Mouse (Mus musculus) liver, embryonic 13.5 days (tissue): ENCODE results near the gene Mutyh. TPM values are rescaled to one million over a fixed set of nuclear protein-coding genes. Genes with fewer than 3 reads are reported as not detected.
A peak's percentile ranks its signal among the peaks of the same experiment; 100 is the strongest.
"Not testable (repeated sequence)": the region's sequence is repeated elsewhere in the genome, so short reads cannot be mapped to it uniquely, and the experiment has no call there.

Source experiments
- ATAC-seq: fragments of 200-750 bp; cut with Nextera tagmentation; 2 replicates; pipeline ENCODE4 v1.8.0; 2017; ENCODE audit warnings: low read depth, mild to moderate bottlenecking, moderate number of reproducible peaks, moderate library complexity
- DNase-seq: peaks from one replicate; pipeline ENCODE4 v3.0.0; 2022
- H3K27ac ChIP-seq: fragments of 300-500 bp; sonication (generic); 2 replicates; pipeline ENCODE4 v1.5.1; 2015; ENCODE audit warnings: moderate library complexity, mild to moderate bottlenecking, inconsistent platforms
- H3K27me3 ChIP-seq: fragments of 300-500 bp; sonication (generic); 2 replicates; pipeline ENCODE4 v1.6.1; 2015; ENCODE audit warnings: mild to moderate bottlenecking, inconsistent platforms
- H3K36me3 ChIP-seq: fragments of 300-500 bp; sonication (generic); 2 replicates; pipeline ENCODE4 v1.6.1; 2015; ENCODE audit warnings: mild to moderate bottlenecking, inconsistent platforms
- H3K4me1 ChIP-seq: fragments of 300-500 bp; sonication (generic); replicated peaks from 2 replicates; pipeline ENCODE4 v1.6.1; 2015; ENCODE audit warnings: inconsistent platforms
- H3K4me2 ChIP-seq: fragments of 300-500 bp; sonication (generic); 2 replicates; pipeline ENCODE4 v1.6.1; 2015; ENCODE audit warnings: inconsistent platforms, mild to moderate bottlenecking, moderate library complexity
- H3K4me3 ChIP-seq: fragments of 300-500 bp; sonication (generic); replicated peaks from 2 replicates; pipeline ENCODE4 v1.5.1; 2015; ENCODE audit warnings: mild to moderate bottlenecking, inconsistent platforms
- H3K9ac ChIP-seq: fragments of 300-500 bp; sonication (generic); 2 replicates; pipeline ENCODE4 v1.6.1; 2015; ENCODE audit warnings: mild to moderate bottlenecking, inconsistent platforms
- H3K9me3 ChIP-seq: fragments of 300-500 bp; sonication (generic); replicated peaks from 2 replicates; pipeline ENCODE4 v1.6.1; 2016; ENCODE audit warnings: inconsistent platforms
- WGBS: fragments of 180-500 bp; shearing (Covaris S2); methylation state at CpG from one replicate; pipeline ENCODE4 v1.1.7; 2015; ENCODE audit not compliant: insufficient replicate concordance; 5-methylcytosine and 5-hydroxymethylcytosine counted together
- polyA plus RNA-seq: library from polyadenylated mRNA; unstranded; fragments of >200 nt; fragmentation: Nextera tagmentation; extraction: Ambion mirVana; gene quantifications from 2 replicates; pipeline ENCODE4 v1.2.1, GENCODE M21; 2015

The Mutyh gene
- polyA plus RNA-seq, 1 experiment from 2014 or later, result 3.9 TPM

DNA sequence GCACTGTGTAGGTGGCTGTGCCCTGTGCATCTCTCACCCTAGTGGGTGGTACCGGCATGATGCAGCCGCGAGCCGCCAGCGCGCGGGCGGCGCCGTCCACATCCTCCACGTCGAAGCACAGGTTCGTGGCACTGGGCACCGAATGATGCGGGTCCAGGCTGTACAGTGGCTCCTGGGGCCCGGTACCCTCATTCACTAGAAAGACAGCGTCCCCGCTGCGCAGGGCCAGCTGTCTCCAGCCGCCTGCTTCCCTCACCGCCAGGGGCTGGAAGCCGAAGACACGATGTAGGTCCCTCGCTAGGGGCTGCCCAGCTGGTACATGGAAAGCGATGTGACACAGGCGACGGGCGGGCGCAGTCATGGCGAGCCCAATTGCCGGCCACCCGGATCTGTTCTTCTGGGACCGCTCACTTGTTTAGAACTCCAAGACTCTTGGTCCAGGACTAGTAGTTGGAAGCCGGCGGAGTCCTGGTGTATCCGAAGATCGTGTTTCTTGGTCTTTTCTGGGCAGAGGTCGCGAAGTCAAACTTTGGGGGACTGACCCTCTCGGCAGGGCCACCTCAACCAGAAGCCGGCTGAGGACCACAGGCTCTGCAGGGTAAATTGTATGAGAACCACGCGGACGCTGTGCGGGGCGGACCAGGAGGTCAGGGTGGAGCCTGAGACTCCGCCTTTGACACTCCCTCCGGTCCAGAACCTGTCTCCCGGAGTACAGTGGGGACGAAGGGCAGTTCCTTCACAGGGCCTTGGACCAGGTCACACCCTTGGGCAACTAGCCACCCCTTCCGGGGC, 13.6 kb downstream of the Mutyh start:
- Histone ChIP-seq H3K4me3 (peak overlapping the region; percentile 63), H3K9ac (peak overlapping the region; percentile 67), H3K36me3 (peaks cover 10% of the 10 kb centered on the region; the same call in 1 of the 2 replicates), H3K4me1 (peaks cover 48% of the 10 kb centered on the region), H3K4me2 (peak overlapping the region; percentile 83), H3K27ac (no peak overlapping the region), H3K9me3 (no peaks in the 10 kb centered on the region), H3K27me3 (peaks cover 27% of the 10 kb centered on the region)
- DNase-seq (peak; percentile 62), ATAC-seq (peak; percentile 80)
- WGBS, result under 1% methylated on average over 51 of the region's 51 CpGs

- Histone ChIP-seq H3K4me1 (peaks cover 48% of the 10 kb centered on the region), H3K4me3 (peak within 1 kb of the TSS; percentile 63), H3K9ac (peak within 1 kb of the TSS; percentile 67), H3K27ac (no peak within 1 kb of the TSS), H3K9me3 (no peaks in the 10 kb centered on the region), H3K36me3 (peaks cover 10% of the 10 kb centered on the region; the same call in 1 of the 2 replicates), H3K27me3 (peaks cover 27% of the 10 kb centered on the region), H3K4me2 (peak within 1 kb of the TSS; percentile 83)
- DNase-seq (no peak), ATAC-seq (no peak)
- 11% methylated on average over 9 of the region's 9 CpGs for WGBS
These were observed 14.1 kb downstream of the Mutyh start, which contains the start of gene Hpdl for GRCm38 (mm10) chr4:116821694-116822016. Hpdl (minus strand) TSS chr4:116821707.

DNA sequence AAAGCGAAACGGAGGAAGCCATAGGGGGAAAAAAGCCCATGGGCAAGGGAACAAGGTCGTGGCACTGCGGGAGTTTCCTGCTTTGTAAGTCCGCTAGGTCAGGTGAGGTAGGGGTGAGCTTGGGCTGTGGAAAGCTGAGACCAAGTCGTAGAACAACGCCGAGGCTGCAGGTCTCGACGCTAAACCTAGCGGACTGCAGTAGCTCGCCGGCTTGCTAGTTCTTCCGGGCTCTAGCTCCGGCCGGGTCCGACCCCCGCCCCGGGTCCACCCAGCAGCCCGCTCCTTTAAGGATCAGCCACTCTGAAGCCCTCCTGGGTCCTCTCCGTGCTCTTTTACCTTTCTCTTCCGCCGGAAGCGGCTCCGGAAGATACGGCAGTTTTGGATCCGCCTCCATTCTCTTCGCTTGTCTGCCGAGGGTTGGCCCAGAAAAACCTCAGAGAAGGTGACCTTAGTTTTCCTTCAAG, 17.1 kb downstream of the Mutyh start:
- peak overlapping the region; percentile 83 for H3K9ac ChIP-seq
- H3K4me3 ChIP-seq, result peak overlapping the region; percentile 72
- H3K27ac ChIP-seq, result peak overlapping the region; percentile 44
- H3K4me2 ChIP-seq, result peak overlapping the region; percentile 80
- H3K9me3 ChIP-seq, result no peaks in the 10 kb centered on the region
- H3K27me3 ChIP-seq, result peaks cover 17% of the 10 kb centered on the region
- under 1% methylated on average over 29 of the region's 29 CpGs for WGBS
- H3K36me3 ChIP-seq, result no peaks in the 10 kb centered on the region
- DNase-seq (peak; percentile 41), ATAC-seq (peak; percentile 50)
- H3K4me1 ChIP-seq, result peaks cover 48% of the 10 kb centered on the region

GRCm38 (mm10) chr4:116827819-116828218, 20.3 kb downstream of the Mutyh start:
- DNase-seq, result peak; percentile 24

DNA sequence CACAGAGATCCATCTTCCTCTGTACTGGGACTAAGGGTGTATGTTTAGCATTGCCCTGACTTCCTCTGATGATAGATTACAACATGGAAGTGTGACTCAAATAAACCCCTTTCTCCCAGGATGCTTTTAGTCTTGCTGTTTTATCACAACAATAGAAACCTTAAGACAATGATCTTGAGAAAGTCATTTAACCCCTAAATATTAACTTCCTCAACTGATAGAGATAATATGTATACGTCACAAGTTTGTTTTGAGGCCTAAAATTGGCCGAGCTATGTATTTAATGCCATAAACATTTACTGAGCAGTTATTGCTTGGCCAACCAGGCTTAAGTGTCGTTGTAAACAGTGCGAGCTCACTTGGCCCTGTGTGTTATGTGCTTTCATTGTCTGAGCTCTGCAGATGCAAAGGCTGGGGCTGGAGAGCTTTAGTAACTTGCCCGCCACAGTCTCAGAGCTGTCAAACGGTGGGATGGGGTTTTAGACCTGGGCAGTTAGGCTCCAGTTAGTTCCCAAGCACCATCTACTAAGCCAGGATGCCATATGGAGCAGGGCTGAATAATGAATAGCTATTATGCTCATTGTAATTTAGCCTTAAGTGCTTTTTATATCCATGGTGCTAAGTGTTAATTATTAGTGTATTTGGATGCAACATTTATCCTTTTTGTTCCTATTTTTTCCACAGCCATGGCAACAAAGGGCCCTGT, 22.0 kb downstream of the Mutyh start:
- DNase-seq (no peak), ATAC-seq (no peak)
- 60% methylated on average over 6 of the region's 6 CpGs for WGBS
- no peak overlapping the region for H3K4me2 ChIP-seq
- no peaks in the 10 kb centered on the region for H3K9me3 ChIP-seq
- no peak overlapping the region for H3K9ac ChIP-seq
- peaks cover 9% of the 10 kb centered on the region for H3K4me1 ChIP-seq
- 0 out of 2 replicates have a peak, but pooled peaks cover 3% of the 10 kb centered on the region for H3K27me3 ChIP-seq
- H3K27ac ChIP-seq, result no peak overlapping the region
- no peak overlapping the region for H3K4me3 ChIP-seq
- no peaks in the 10 kb centered on the region for H3K36me3 ChIP-seq

More at GRCm38 (mm10) chr4:116827819-116828218, 20.3 kb downstream of the Mutyh start:
- peaks cover 26% of the 10 kb centered on the region for H3K4me1 ChIP-seq
- H3K4me3 ChIP-seq, result no peak overlapping the region
- under 1% methylated on average over 4 of the region's 4 CpGs for WGBS
- no peaks in the 10 kb centered on the region for H3K36me3 ChIP-seq
- no peak overlapping the region for H3K9ac ChIP-seq
- no peak overlapping the region for H3K4me2 ChIP-seq
- no peaks in the 10 kb centered on the region for H3K27me3 ChIP-seq
- H3K9me3 ChIP-seq, result no peaks in the 10 kb centered on the region
- no peak for ATAC-seq
- no peak overlapping the region for H3K27ac ChIP-seq

GRCm38 (mm10) chr4:116830070-116830368, 22.5 kb downstream of the Mutyh start:
- Histone ChIP-seq H3K4me1 (peaks cover 5% of the 10 kb centered on the region), H3K9me3 (no peaks in the 10 kb centered on the region), H3K4me3 (no peak overlapping the region), H3K36me3 (no peaks in the 10 kb centered on the region), H3K4me2 (no peak overlapping the region), H3K9ac (no peak overlapping the region), H3K27me3 (0 out of 2 replicates have a peak, but pooled peaks cover 3% of the 10 kb centered on the region), H3K27ac (no peak overlapping the region)
- ATAC-seq (no peak), DNase-seq (no peak)
- WGBS, result 47% methylated on average over 6 of the region's 6 CpGs

GRCm38 (mm10) chr4:116838999-116839398, 31.5 kb downstream of the Mutyh start:
- DNase-seq (no peak), ATAC-seq (no peak)
- H3K9me3 ChIP-seq, result no peaks in the 10 kb centered on the region
- peaks cover 41% of the 10 kb centered on the region for H3K27me3 ChIP-seq
- no peaks in the 10 kb centered on the region for H3K36me3 ChIP-seq
- no peak overlapping the region for H3K4me2 ChIP-seq
- H3K27ac ChIP-seq, result no peak overlapping the region
- H3K9ac ChIP-seq, result no peak overlapping the region
- H3K4me1 ChIP-seq, result no peaks in the 10 kb centered on the region
- 56% methylated on average over 2 of the region's 2 CpGs for WGBS
- no peak overlapping the region for H3K4me3 ChIP-seq

DNA sequence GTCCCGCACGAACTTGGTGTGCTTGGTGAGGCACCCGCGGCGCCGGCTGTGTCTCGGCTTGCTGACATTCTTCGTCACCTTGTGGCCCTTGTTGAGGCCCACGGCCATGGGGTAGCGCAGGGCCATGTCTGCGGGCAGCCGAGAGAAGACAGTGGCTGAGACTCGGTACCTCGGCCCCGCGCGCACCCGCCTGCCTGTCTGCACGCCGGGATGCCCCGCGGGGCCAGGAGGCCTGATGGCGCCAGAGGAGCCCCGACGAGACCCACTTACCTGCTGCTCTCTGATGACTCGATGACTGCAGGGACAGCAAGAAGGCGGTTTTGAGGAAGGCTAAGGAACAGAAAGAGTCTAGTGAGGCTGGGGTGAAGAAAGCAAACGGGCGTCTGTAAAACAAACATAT, 32.6 kb downstream of the Mutyh start:
- H3K4me2 ChIP-seq, H3K4me3 ChIP-seq: not testable (repeated sequence)
- WGBS, result 20% methylated on average over 26 of the region's 29 CpGs

DNA sequence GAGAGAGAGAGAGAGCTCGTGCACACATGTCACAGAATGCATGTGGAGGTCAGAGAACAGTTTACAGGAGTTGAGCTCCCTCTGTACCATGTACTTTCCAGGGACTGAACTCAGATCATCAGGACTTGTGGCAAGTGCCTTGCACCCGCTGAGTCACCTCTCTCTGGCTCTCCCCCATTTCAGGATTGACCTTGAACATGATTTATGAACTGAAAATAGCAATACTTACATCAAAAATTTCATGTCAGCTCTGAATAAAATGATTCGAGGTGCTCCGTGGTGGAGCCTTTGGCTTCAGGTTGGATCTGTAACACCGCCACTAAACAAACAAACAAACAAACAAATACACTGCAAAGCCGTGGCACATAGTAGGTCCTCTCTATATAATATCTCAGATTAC, 33.3 kb downstream of the Mutyh start:
- Histone ChIP-seq H3K4me2 (no peak overlapping the region), H3K27ac (no peak overlapping the region), H3K36me3 (no peaks in the 10 kb centered on the region), H3K9ac (no peak overlapping the region), H3K4me1 (no peaks in the 10 kb centered on the region), H3K4me3 (no peak overlapping the region), H3K9me3 (no peaks in the 10 kb centered on the region), H3K27me3 (peaks cover 41% of the 10 kb centered on the region)
- ATAC-seq, result no peak
- WGBS, result 64% methylated on average over 6 of the region's 6 CpGs
- DNase-seq, result no peak

More for the DNA sequence above, 32.6 kb downstream of the Mutyh start:
- not testable (repeated sequence) for H3K4me1 ChIP-seq, H3K9me3 ChIP-seq, H3K9ac ChIP-seq, ATAC-seq, H3K27ac ChIP-seq, DNase-seq, H3K36me3 ChIP-seq
- peaks cover 41% of the 10 kb centered on the region for H3K27me3 ChIP-seq

DNA sequence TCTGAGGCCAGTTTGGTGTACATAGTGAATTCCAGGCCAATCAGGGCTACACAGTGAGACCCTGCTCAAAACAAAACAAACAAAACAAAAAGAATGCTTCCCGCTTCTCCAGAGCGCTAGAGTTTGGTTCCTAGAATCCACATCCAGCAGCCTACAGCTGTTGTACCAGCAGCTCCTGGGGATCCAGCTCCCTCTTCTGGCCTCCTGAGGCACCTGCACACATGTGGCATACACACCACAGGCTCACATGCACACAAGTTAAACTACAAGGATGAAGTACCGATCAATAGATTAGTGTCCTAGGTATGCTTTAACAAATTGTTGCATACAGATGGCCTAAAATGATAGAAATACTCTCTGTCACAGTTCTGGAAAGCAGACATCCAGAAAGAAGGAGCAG, 36.8 kb downstream of the Mutyh start:
- H3K9ac ChIP-seq, result no peak overlapping the region
- DNase-seq (no peak), ATAC-seq (no peak)
- peaks cover 30% of the 10 kb centered on the region for H3K27me3 ChIP-seq
- no peaks in the 10 kb centered on the region for H3K4me1 ChIP-seq
- H3K4me2 ChIP-seq, result no peak overlapping the region
- H3K4me3 ChIP-seq, result no peak overlapping the region
- WGBS, result 92% methylated on average over 3 of the region's 3 CpGs
- H3K27ac ChIP-seq, result no peak overlapping the region
- H3K9me3 ChIP-seq, result no peaks in the 10 kb centered on the region
- no peaks in the 10 kb centered on the region for H3K36me3 ChIP-seq

DNA sequence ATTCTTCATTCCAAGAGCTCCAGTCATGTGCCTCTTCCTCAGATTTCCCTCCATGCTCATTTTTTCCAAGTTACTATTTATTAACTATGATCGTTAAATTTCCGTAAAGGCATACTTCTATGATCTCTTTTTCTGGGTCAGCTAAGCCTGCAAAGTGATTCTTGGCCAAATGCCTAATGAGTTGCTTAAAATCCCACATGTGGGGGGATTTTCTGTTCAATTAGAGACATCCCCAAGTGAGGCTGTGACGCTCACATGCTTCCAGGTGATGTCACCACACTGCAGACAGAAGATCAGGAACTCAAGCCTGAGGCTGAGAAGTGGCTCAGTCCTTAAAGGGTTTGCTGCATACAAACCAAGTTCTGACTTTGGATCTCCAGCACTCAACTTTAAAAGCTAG, 42.4 kb downstream of the Mutyh start:
- Histone ChIP-seq H3K4me2 (no peak overlapping the region), H3K27ac (no peak overlapping the region), H3K9ac (no peak overlapping the region), H3K9me3 (no peaks in the 10 kb centered on the region), H3K36me3 (no peaks in the 10 kb centered on the region), H3K27me3 (no peaks in the 10 kb centered on the region), H3K4me1 (no peaks in the 10 kb centered on the region), H3K4me3 (no peak overlapping the region)
- 74% methylated on average over 3 of the region's 3 CpGs for WGBS
- ATAC-seq, result no peak
- DNase-seq, result no peak
